Mouse (Mus musculus): ENCODE results near the gene Kctd17.

Kctd17 gene

GRCm38 (mm10) chr15:78428391-78429138 is at the start of gene Kctd17:
Gene Kctd17 (plus strand): TSS chr15:78428564.
- peak; percentile 67 for DNase-seq (ENCODE audit: low read depth)

GRCm38 (mm10) chr15:78380208-78380607 is 48.2 kb upstream of the Kctd17 start:
- no peak for DNase-seq (ENCODE audit: low read depth)

- DNase-seq (ENCODE audit: low read depth), result no peak
Observed at GRCm38 (mm10) chr15:78380741-78381140, 47.6 kb upstream of the Kctd17 start.

- no peak for DNase-seq (ENCODE audit: low read depth)
Observed at GRCm38 (mm10) chr15:78382115-78382514, 46.2 kb upstream of the Kctd17 start.

GRCm38 (mm10) chr15:78383450-78384219 is 44.7 kb upstream of the Kctd17 start:
- DNase-seq (ENCODE audit: low read depth), result no peak

- DNase-seq (ENCODE audit: low read depth), result no peak
Observed at GRCm38 (mm10) chr15:78384220-78385116, 43.9 kb upstream of the Kctd17 start.

GRCm38 (mm10) chr15:78385564-78385963 is 42.8 kb upstream of the Kctd17 start:
- DNase-seq (ENCODE audit: low read depth), result no peak

GRCm38 (mm10) chr15:78390855-78391254 is 37.5 kb upstream of the Kctd17 start:
- DNase-seq (ENCODE audit: low read depth), result peak; percentile 52

- DNase-seq (ENCODE audit: low read depth), result no peak
Observed at GRCm38 (mm10) chr15:78395478-78395962, 32.8 kb upstream of the Kctd17 start, which contains the start of gene Tex33. Gene Tex33 (minus strand): TSS chr15:78395912.

- no peak for DNase-seq (ENCODE audit: low read depth)
Observed at GRCm38 (mm10) chr15:78401345-78401744, 27.0 kb upstream of the Kctd17 start.

- DNase-seq (ENCODE audit: low read depth), result no peak
Observed at GRCm38 (mm10) chr15:78401921-78402320, 26.4 kb upstream of the Kctd17 start.

- no peak for DNase-seq (ENCODE audit: low read depth)
Observed at GRCm38 (mm10) chr15:78402423-78402822, 25.9 kb upstream of the Kctd17 start.

GRCm38 (mm10) chr15:78403301-78403741 is 25.0 kb upstream of the Kctd17 start:
- no peak for DNase-seq (ENCODE audit: low read depth)

- no peak for DNase-seq (ENCODE audit: low read depth)
Observed at GRCm38 (mm10) chr15:78403896-78404295, 24.5 kb upstream of the Kctd17 start.

GRCm38 (mm10) chr15:78405098-78405497 is 23.3 kb upstream of the Kctd17 start:
- DNase-seq (ENCODE audit: low read depth), result no peak

- peak; percentile 87 for DNase-seq (ENCODE audit: low read depth)
Observed at GRCm38 (mm10) chr15:78405517-78406211, 22.7 kb upstream of the Kctd17 start, which contains the start of gene Tst. Gene Tst (minus strand): TSS chr15:78405907.

GRCm38 (mm10) chr15:78406293-78406934 is 21.9 kb upstream of the Kctd17 start, which contains the start of gene Mpst:
Gene Mpst (plus strand): TSS chr15:78406416.
- DNase-seq (ENCODE audit: low read depth), result peak; percentile 95

GRCm38 (mm10) chr15:78409570-78410052 is 18.8 kb upstream of the Kctd17 start:
- no peak for DNase-seq (ENCODE audit: low read depth)

- DNase-seq (ENCODE audit: low read depth), result no peak
Observed at GRCm38 (mm10) chr15:78413083-78413718, 15.2 kb upstream of the Kctd17 start.

GRCm38 (mm10) chr15:78413719-78414117 is 14.6 kb upstream of the Kctd17 start:
- no peak for DNase-seq (ENCODE audit: low read depth)

Data from induced T-regulatory cell, adult 2 months (primary cell).